Mouse (Mus musculus) CH12.LX (cell line): Measurements from ENCODE around the gene Sdhd. TPM values are rescaled to one million over a fixed set of nuclear protein-coding genes. Genes with fewer than 3 reads are reported as not detected.
"Not testable (repeated sequence)": the region's sequence is repeated elsewhere in the genome, so short reads cannot be mapped to it uniquely, and the experiment has no call there.

Source experiments
- DNase-seq: peaks from one replicate; pipeline ENCODE4 v3.0.0-alpha.2; 2013; ENCODE audit errors: extremely low read depth
- H3K27ac ChIP-seq: 2 replicates; pipeline ENCODE4 v1.5.1; 2012; ENCODE audit warnings: low read depth, mild to moderate bottlenecking, control low read depth, moderate library complexity; ENCODE audit not compliant: insufficient read depth
- H3K27me3 ChIP-seq: replicated peaks from 2 replicates; pipeline ENCODE3; 2012; ENCODE audit warnings: inconsistent platforms
- H3K36me3 ChIP-seq, 2 experiments: replicated peaks in 1 of 2; 2 replicates each; pipeline versions ENCODE3 to v1.6.1; 2012; ENCODE audit warnings: inconsistent platforms in 1 of 2, low read length in 1 of 2, mild to moderate bottlenecking in 1 of 2, mixed read lengths in 1 of 2, moderate library complexity in 1 of 2; ENCODE audit not compliant: control insufficient read depth in 1 of 2, insufficient read depth in 1 of 2
- H3K4me1 ChIP-seq, 2 experiments: 2 replicates each; pipeline ENCODE4 v1.6.1; 2012; ENCODE audit warnings: inconsistent platforms in 1 of 2, moderate library complexity in 1 of 2; ENCODE audit not compliant: insufficient read depth in 2 of 2, control insufficient read depth in 1 of 2
- H3K4me2 ChIP-seq: 2 replicates; pipeline ENCODE4 v1.6.1; 2012; ENCODE audit warnings: low read depth, mild to moderate bottlenecking, control low read depth; ENCODE audit not compliant: poor library complexity, insufficient read depth, severe bottlenecking
- H3K4me3 ChIP-seq, 3 experiments: fragments of 150-350 bp in 1 of 3; sonication (generic) in 1 of 3; replicated peaks in 1 of 3; 2 replicates each; pipeline versions ENCODE3 to v1.5.1; 2011 to 2012; ENCODE audit warnings: low read depth in 2 of 3, low read length in 2 of 3, mild to moderate bottlenecking in 2 of 3, moderate library complexity in 2 of 3, control low read depth in 1 of 3, improper control_type of control experiment in 1 of 3, inconsistent platforms in 1 of 3, mixed read lengths in 1 of 3; ENCODE audit not compliant: poor library complexity in 1 of 3
- H3K79me2 ChIP-seq: replicated peaks from 2 replicates; pipeline ENCODE4 v1.6.1; 2012; ENCODE audit warnings: mild to moderate bottlenecking, moderate library complexity; ENCODE audit not compliant: control insufficient read depth, poor library complexity, insufficient read depth, severe bottlenecking; ENCODE audit errors: extremely low read depth
- H3K9ac ChIP-seq: 2 replicates; pipeline ENCODE4 v1.6.1; 2012; ENCODE audit warnings: low read depth, mild to moderate bottlenecking, control low read depth, moderate library complexity; ENCODE audit not compliant: insufficient read depth
- H3K9me3 ChIP-seq: replicated peaks from 2 replicates; pipeline ENCODE3; 2012; ENCODE audit warnings: low read length, inconsistent platforms, mixed read lengths
- BHLHE40 ChIP-seq: IDR thresholded peaks from 2 replicates; pipeline ENCODE4 v1.6.1; 2011; ENCODE audit warnings: mild to moderate bottlenecking, low read depth, low read length, improper control_type of control experiment
- E2F4 ChIP-seq: IDR thresholded peaks from 2 replicates; pipeline ENCODE4 v1.6.1; 2011; ENCODE audit warnings: low read depth, low read length, improper control_type of control experiment; ENCODE audit not compliant: insufficient replicate concordance
- JUN ChIP-seq: IDR thresholded peaks from 2 replicates; pipeline ENCODE4 v1.6.1; 2011; ENCODE audit warnings: low read depth, mild to moderate bottlenecking, low read length, improper control_type of control experiment, moderate library complexity; ENCODE audit not compliant: insufficient read depth
- JUND ChIP-seq: conservative IDR thresholded peaks from 2 replicates; pipeline ENCODE4 v1.6.1; 2011; ENCODE audit warnings: low read depth, low read length, improper control_type of control experiment
- MAFK ChIP-seq: IDR thresholded peaks from 2 replicates; pipeline ENCODE4 v1.6.1; 2011; ENCODE audit warnings: low read length, improper control_type of control experiment; ENCODE audit not compliant: insufficient replicate concordance
- MAZ ChIP-seq: IDR thresholded peaks from 2 replicates; pipeline ENCODE4 v1.6.1; 2012; ENCODE audit warnings: low read depth, mild to moderate bottlenecking, inconsistent platforms, low read length, improper control_type of control experiment, moderate library complexity
- MEF2A ChIP-seq: IDR thresholded peaks from 2 replicates; pipeline ENCODE4 v1.6.1; 2014; ENCODE audit warnings: low read depth, mild to moderate bottlenecking, inconsistent platforms, low read length, improper control_type of control experiment, borderline replicate concordance
- MYC ChIP-seq: IDR thresholded peaks from 2 replicates; pipeline ENCODE4 v1.6.1; 2011; ENCODE audit warnings: low read depth, mild to moderate bottlenecking, improper control_type of control experiment, low read length
- NELFE ChIP-seq: IDR thresholded peaks from 2 replicates; pipeline ENCODE4 v1.6.1; 2011; ENCODE audit warnings: low read depth, low read length, improper control_type of control experiment
- PAX5 ChIP-seq: IDR thresholded peaks from 2 replicates; pipeline ENCODE4 v1.6.1; 2012; ENCODE audit warnings: low read length, inconsistent platforms, mixed read lengths
- POLR2AphosphoS2 ChIP-seq: IDR thresholded peaks from 2 replicates; pipeline ENCODE4 v1.6.1; 2011; ENCODE audit warnings: low read depth, low read length, improper control_type of control experiment
- SIN3A ChIP-seq: IDR thresholded peaks from 2 replicates; pipeline ENCODE4 v1.6.1; 2012; ENCODE audit warnings: low read length, improper control_type of control experiment, inconsistent platforms
- UBTF ChIP-seq: IDR thresholded peaks from 2 replicates; pipeline ENCODE4 v1.6.1; 2012; ENCODE audit warnings: low read depth, mild to moderate bottlenecking, inconsistent platforms, low read length, improper control_type of control experiment, moderate library complexity
- ZKSCAN1 ChIP-seq: IDR thresholded peaks from 2 replicates; pipeline ENCODE4 v1.6.1; 2012; ENCODE audit warnings: low read depth, inconsistent platforms, low read length, improper control_type of control experiment, borderline replicate concordance
- ZNF384 ChIP-seq: IDR thresholded peaks from 2 replicates; pipeline ENCODE4 v1.6.1; 2012; ENCODE audit warnings: low read depth, low read length, improper control_type of control experiment, inconsistent platforms
- dilution Hi-C: fragments of 300-500 bp; cut with MboI; formaldehyde crosslinking; loops from 2 replicates; pipeline ENCODE4 v1.14.3; 2020; ENCODE audit warnings: low sequenced_read_pairs; ENCODE audit not compliant: extremely low pct_unique_long_range_greater_than_20kb, extremely low pct_ligation_motif_present
- in situ Hi-C: fragments of 300-500 bp; cut with MboI; formaldehyde crosslinking; loops from 3 replicates; pipeline ENCODE4 v1.14.3; 2019; ENCODE audit warnings: low sequenced_read_pairs, low pct_ligation_motif_present, low pct_unique_long_range_greater_than_20kb, mixed read lengths
- polyA plus RNA-seq: library from polyadenylated mRNA; unstranded; fragments of >175 nt; gene quantifications from 2 replicates; pipeline ENCODE4 v1.2.1, GENCODE M21; 2012; ENCODE audit warnings: low read depth; ENCODE audit not compliant: insufficient read length
- total RNA-seq, 2 experiments: library from RNA; depleted of rRNA; stranded (reverse); fragments of 300-350 nt in 1 of 2; fragments of >200 nt in 1 of 2; gene quantifications; 2 replicates each; pipeline ENCODE4 v1.2.3; 2012 to 2014

The Sdhd gene
- total and polyA plus RNA-seq, 3 experiments, result 215 to 407 (median 240) TPM

- H3K4me2 ChIP-seq, result no peak overlapping the region
- in situ Hi-C loops (no loop called here), dilution Hi-C loops (no loop called here)
- H3K79me2 ChIP-seq, result no peaks in the 10 kb centered on the region
- H3K27me3 ChIP-seq, result no peaks in the 10 kb centered on the region
- H3K4me1 ChIP-seq, result no peaks in the 10 kb centered on the region
- H3K36me3 ChIP-seq, result peaks cover 17 to 41% of the 10 kb centered on the region in 2 experiments
- no peak overlapping the region for H3K4me3 ChIP-seq
- no peak overlapping the region for H3K27ac ChIP-seq
- no peak overlapping the region for H3K9ac ChIP-seq
- H3K9me3 ChIP-seq, result no peaks in the 10 kb centered on the region
- no peak for DNase-seq
- TF ChIP-seq BHLHE40 (no peak), ZNF384 (no peak), MAFK (no peak), MAZ (no peak), JUN (no peak), UBTF (no peak), ZKSCAN1 (no peak), SIN3A (no peak), E2F4 (no peak), MEF2A (no peak), PAX5 (no peak), MYC (no peak), NELFE (no peak), JUND (no peak), POLR2AphosphoS2 (no peak)
- TF ChIP-seq, all 38 proteins: peak for 0
Observed at GRCm38 (mm10) chr9:50632016-50632688, 28.5 kb upstream of the Sdhd start.

GRCm38 (mm10) chr9:50630903-50631302 is 27.3 kb upstream of the Sdhd start:
- dilution Hi-C loops, H3K4me2 ChIP-seq, H3K4me3 ChIP-seq, H3K79me2 ChIP-seq, H3K9ac ChIP-seq, H3K4me1 ChIP-seq, H3K27me3 ChIP-seq, in situ Hi-C loops, H3K27ac ChIP-seq, DNase-seq, H3K9me3 ChIP-seq: not testable (repeated sequence)
- peaks cover 11 to 30% of the 10 kb centered on the region in 2 experiments for H3K36me3 ChIP-seq
